Mouse (Mus musculus) embryonic facial prominence, embryonic 13.5 days (tissue): ENCODE data around the gene Olfr1006. TPM values are rescaled to one million over a fixed set of nuclear protein-coding genes. Genes with fewer than 3 reads are reported as not detected.
"Not testable (repeated sequence)": the region's sequence is repeated elsewhere in the genome, so short reads cannot be mapped to it uniquely, and the experiment has no call there.

Experiments
- ATAC-seq: fragments of 200-750 bp; cut with Nextera tagmentation; 2 replicates; pipeline ENCODE4 v1.8.0; 2017; ENCODE audit warnings: low read depth; ENCODE audit not compliant: insufficient number of reproducible peaks, insufficient read depth, low FRiP score, low TSS enrichment
- H3K27ac ChIP-seq: fragments of 300-500 bp; sonication (generic); 2 replicates; pipeline ENCODE4 v1.5.1; 2015; ENCODE audit warnings: moderate library complexity, mild to moderate bottlenecking, inconsistent platforms
- H3K27me3 ChIP-seq: fragments of 300-500 bp; sonication (generic); 2 replicates; pipeline ENCODE4 v1.6.1; 2015; ENCODE audit warnings: mild to moderate bottlenecking, inconsistent platforms
- H3K36me3 ChIP-seq: fragments of 300-500 bp; sonication (generic); 2 replicates; pipeline ENCODE4 v1.6.1; 2015; ENCODE audit warnings: mild to moderate bottlenecking, inconsistent platforms
- H3K4me1 ChIP-seq: fragments of 300-500 bp; sonication (generic); 2 replicates; pipeline ENCODE4 v1.6.1; 2015; ENCODE audit warnings: inconsistent platforms
- H3K4me2 ChIP-seq: fragments of 300-500 bp; sonication (generic); 2 replicates; pipeline ENCODE4 v1.6.1; 2015; ENCODE audit warnings: moderate library complexity, mild to moderate bottlenecking, inconsistent platforms
- H3K4me3 ChIP-seq: fragments of 300-500 bp; sonication (generic); 2 replicates; pipeline ENCODE4 v1.5.1; 2015; ENCODE audit warnings: mild to moderate bottlenecking, inconsistent platforms
- H3K9ac ChIP-seq: fragments of 300-500 bp; sonication (generic); 2 replicates; pipeline ENCODE4 v1.6.1; 2015; ENCODE audit warnings: mild to moderate bottlenecking, inconsistent platforms
- H3K9me3 ChIP-seq: fragments of 300-500 bp; sonication (generic); 2 replicates; pipeline ENCODE4 v1.6.1; 2016; ENCODE audit warnings: inconsistent platforms
- WGBS: fragments of 180-500 bp; shearing (Covaris S2); methylation state at CpG from one replicate; pipeline ENCODE4 v1.1.7; 2015; ENCODE audit warnings: mixed read lengths; 5-methylcytosine and 5-hydroxymethylcytosine counted together
- polyA plus RNA-seq: library from polyadenylated mRNA; unstranded; fragments of >200 nt; fragmentation: Nextera tagmentation; extraction: Ambion mirVana; gene quantifications from 2 replicates; pipeline ENCODE4 v1.2.1, GENCODE M21; 2015

Gene Olfr1006
- polyA plus RNA-seq = not detected in 2 replicates

GRCm38 (mm10) chr2:85678667-85679066 lies at the start of gene Olfr1006:
TSS of gene Olfr1006 (minus strand) at chr2:85678767.
- Histone ChIP-seq H3K4me2 (no peak within 1 kb of the TSS), H3K36me3 (no peaks in the 10 kb centered on the region), H3K27me3 (no peaks in the 10 kb centered on the region), H3K9ac (no peak within 1 kb of the TSS), H3K4me1 (no peaks in the 10 kb centered on the region), H3K9me3 (no peaks in the 10 kb centered on the region), H3K27ac (no peak within 1 kb of the TSS), H3K4me3 (no peak within 1 kb of the TSS)
- no peak for ATAC-seq

- ATAC-seq = no peak
- H3K36me3 ChIP-seq = no peaks in the 10 kb centered on the region
- no peaks in the 10 kb centered on the region for H3K9me3 ChIP-seq
- H3K9ac ChIP-seq = no peak overlapping the region
- no peak overlapping the region for H3K4me2 ChIP-seq
- H3K27me3 ChIP-seq = no peaks in the 10 kb centered on the region
- no peaks in the 10 kb centered on the region for H3K4me1 ChIP-seq
- 12% methylated on average over 3 of the region's 3 CpGs for WGBS
- H3K4me3 ChIP-seq = no peak overlapping the region
- no peak overlapping the region for H3K27ac ChIP-seq
Observed at GRCm38 (mm10) chr2:85725793-85726192, 47.2 kb upstream of the Olfr1006 start.

- H3K27me3 ChIP-seq = no peaks in the 10 kb centered on the region
- no peak within 1 kb of the TSS for H3K4me3 ChIP-seq
- H3K36me3 ChIP-seq = no peaks in the 10 kb centered on the region
- no peaks in the 10 kb centered on the region for H3K9me3 ChIP-seq
- no peak within 1 kb of the TSS for H3K27ac ChIP-seq
- WGBS = 89% methylated on average over 1 of the region's 1 CpGs
- no peak within 1 kb of the TSS for H3K4me2 ChIP-seq
- H3K9ac ChIP-seq = no peak within 1 kb of the TSS
- H3K4me1 ChIP-seq = no peaks in the 10 kb centered on the region
- ATAC-seq = no peak
Observed at GRCm38 (mm10) chr2:85715119-85715518, 36.6 kb upstream of the Olfr1006 start, which contains the start of gene Olfr1009. TSS of gene Olfr1009 (plus strand) at chr2:85715419.

- Histone ChIP-seq H3K27me3 (no peaks in the 10 kb centered on the region), H3K4me3 (no peak overlapping the region), H3K27ac (no peak overlapping the region), H3K36me3 (no peaks in the 10 kb centered on the region), H3K4me1 (no peaks in the 10 kb centered on the region), H3K9me3 (no peaks in the 10 kb centered on the region), H3K4me2 (no peak overlapping the region), H3K9ac (no peak overlapping the region)
- 39% methylated on average over 1 of the region's 1 CpGs for WGBS
- ATAC-seq = no peak
Observed at GRCm38 (mm10) chr2:85711159-85711558, 32.6 kb upstream of the Olfr1006 start.

- not testable (repeated sequence) for H3K9ac ChIP-seq, ATAC-seq, H3K4me1 ChIP-seq, H3K9me3 ChIP-seq, H3K36me3 ChIP-seq, H3K4me3 ChIP-seq, H3K27me3 ChIP-seq, H3K27ac ChIP-seq, H3K4me2 ChIP-seq
- 78% methylated on average over 2 of the region's 2 CpGs for WGBS
Observed at GRCm38 (mm10) chr2:85710680-85711079, 32.1 kb upstream of the Olfr1006 start.

GRCm38 (mm10) chr2:85689131-85689530 lies 10.6 kb upstream of the Olfr1006 start, which contains the start of gene Olfr1008:
TSS of gene Olfr1008 (plus strand) at chr2:85689431.
- no peak for ATAC-seq
- Histone ChIP-seq H3K36me3 (no peaks in the 10 kb centered on the region), H3K27ac (no peak within 1 kb of the TSS), H3K4me1 (no peaks in the 10 kb centered on the region), H3K4me3 (no peak within 1 kb of the TSS), H3K27me3 (no peaks in the 10 kb centered on the region), H3K9ac (no peak within 1 kb of the TSS), H3K4me2 (no peak within 1 kb of the TSS), H3K9me3 (0 out of 2 replicates have a peak, but pooled peaks cover 3% of the 10 kb centered on the region)

GRCm38 (mm10) chr2:85664355-85664754 lies 14.2 kb downstream of the Olfr1006 start, which contains the start of gene Olfr154:
TSS of gene Olfr154 (minus strand) at chr2:85664455.
- H3K36me3 ChIP-seq, H3K27ac ChIP-seq, H3K27me3 ChIP-seq, H3K4me1 ChIP-seq, ATAC-seq, H3K9ac ChIP-seq, H3K4me3 ChIP-seq, H3K4me2 ChIP-seq, H3K9me3 ChIP-seq: not testable (repeated sequence)

GRCm38 (mm10) chr2:85650604-85651003 lies 28.0 kb downstream of the Olfr1006 start, which contains the start of gene Olfr1002:
TSS of gene Olfr1002 (minus strand) at chr2:85650704.
- H3K9me3 ChIP-seq = no peaks in the 10 kb centered on the region
- no peaks in the 10 kb centered on the region for H3K27me3 ChIP-seq
- no peak within 1 kb of the TSS for H3K4me3 ChIP-seq
- H3K9ac ChIP-seq = no peak within 1 kb of the TSS
- H3K4me1 ChIP-seq = no peaks in the 10 kb centered on the region
- no peaks in the 10 kb centered on the region for H3K36me3 ChIP-seq
- no peak for ATAC-seq
- H3K27ac ChIP-seq = no peak within 1 kb of the TSS
- H3K4me2 ChIP-seq = no peak within 1 kb of the TSS
- 87% methylated on average over 1 of the region's 1 CpGs for WGBS

Other genes starting within 250 kb of the Olfr1006 start
- not detected in 2 replicates for gene Olfr994, start 242.3 kb downstream of the Olfr1006 start, polyA plus RNA-seq
- not detected in 2 replicates for gene Olfr995, start 235.1 kb downstream of the Olfr1006 start, polyA plus RNA-seq
- 1.6 and 2.8 TPM in 2 replicates for gene 4833423E24Rik, start 159.7 kb downstream of the Olfr1006 start, polyA plus RNA-seq
- gene Olfr996, start 99.6 kb downstream of the Olfr1006 start, polyA plus RNA-seq = not detected in 2 replicates
- gene Olfr998, start 89.8 kb downstream of the Olfr1006 start, polyA plus RNA-seq = not detected in 2 replicates
- gene Olfr1000, start 66.9 kb downstream of the Olfr1006 start, polyA plus RNA-seq = not detected in 2 replicates
- not detected in 2 replicates for gene Olfr1002, start 28.1 kb downstream of the Olfr1006 start, polyA plus RNA-seq
- not detected in 2 replicates for gene Olfr154, start 14.3 kb downstream of the Olfr1006 start, polyA plus RNA-seq
- gene Olfr1008, start 10.7 kb upstream of the Olfr1006 start, polyA plus RNA-seq = not detected in 2 replicates
- gene Olfr1009, start 36.7 kb upstream of the Olfr1006 start, polyA plus RNA-seq = not detected in 2 replicates
- gene Olfr1012, start 84.0 kb upstream of the Olfr1006 start, polyA plus RNA-seq = not detected in 2 replicates
- not detected in 2 replicates for gene Olfr1013, start 88.3 kb upstream of the Olfr1006 start, polyA plus RNA-seq
- not detected in 2 replicates for gene Olfr1014, start 93.9 kb upstream of the Olfr1006 start, polyA plus RNA-seq
- not detected in 2 replicates for gene Olfr1015, start 103.2 kb upstream of the Olfr1006 start, polyA plus RNA-seq
- gene Olfr1016, start 123.8 kb upstream of the Olfr1006 start, polyA plus RNA-seq = not detected in 2 replicates
- not detected in 2 replicates for gene Olfr1018, start 139.7 kb upstream of the Olfr1006 start, polyA plus RNA-seq
- not detected in 2 replicates for gene Olfr1019, start 166.7 kb upstream of the Olfr1006 start, polyA plus RNA-seq
- gene Olfr1020, start 168.3 kb upstream of the Olfr1006 start, polyA plus RNA-seq = not detected in 2 replicates
- gene Olfr1022, start 189.8 kb upstream of the Olfr1006 start, polyA plus RNA-seq = not detected in 2 replicates
- gene Olfr1023, start 206.9 kb upstream of the Olfr1006 start, polyA plus RNA-seq = not detected in 2 replicates
- gene Olfr1024, start 226.3 kb upstream of the Olfr1006 start, polyA plus RNA-seq = not detected in 2 replicates
- gene Olfr1025-ps1, start 236.4 kb upstream of the Olfr1006 start, polyA plus RNA-seq = 0.22 TPM in 1 of 2 replicates, not detected in the other
- not detected in 2 replicates for gene Olfr1026, start 242.8 kb upstream of the Olfr1006 start, polyA plus RNA-seq